Mouse (Mus musculus): Measurements from ENCODE around the gene Smim12.

DNA sequence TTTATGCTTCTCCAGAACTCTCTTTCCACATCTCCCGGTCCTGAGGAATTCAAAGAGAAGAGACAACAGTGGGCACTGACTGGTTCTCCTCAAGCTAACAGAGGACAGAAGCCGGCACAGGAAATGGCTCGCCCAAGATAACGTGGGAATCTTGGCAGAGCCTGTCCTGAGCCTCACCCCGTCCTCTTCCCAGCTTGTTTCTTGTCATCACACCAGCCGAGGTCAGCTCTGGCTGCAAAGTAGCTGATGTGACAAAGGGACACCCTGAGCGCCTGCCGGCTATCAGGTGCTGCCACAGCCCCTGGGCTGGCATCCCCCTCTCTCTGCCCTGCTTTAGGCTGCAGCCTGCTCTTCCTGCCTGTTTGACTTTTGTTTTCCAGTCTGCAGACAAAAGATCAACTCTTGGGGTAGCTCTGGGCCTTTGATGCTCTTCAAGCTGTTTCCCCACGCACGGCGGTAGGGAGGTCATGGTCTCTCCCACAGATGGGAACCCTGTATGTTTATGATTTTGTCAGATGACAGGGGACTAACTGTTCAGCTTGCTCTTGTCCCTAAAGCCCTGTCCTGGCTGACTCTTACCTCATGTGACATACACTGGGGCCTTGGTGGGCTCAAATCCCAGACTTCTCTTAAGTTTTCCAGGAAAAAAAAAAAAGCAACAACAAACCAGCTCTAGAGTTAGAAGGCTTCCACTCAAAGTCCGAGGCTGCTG, 14.8 kb downstream of the Smim12 start:
- no peak for TF ChIP-seq CTCF (IDR thresholded peaks at IDR 0.05; ENCODE audit: extremely low read depth, insufficient read depth, low read length)
- no peak for TF ChIP-seq POLR2A (IDR thresholded peaks at IDR 0.05; ENCODE audit: extremely low read depth, insufficient read depth, low read length)

Measured in cortical plate, adult 2 months (tissue).